Mouse (Mus musculus): ENCODE measurements around the gene Gripap1.

GRCm38 (mm10) chrX:7863181-7863580 lies 73.6 kb downstream of the Gripap1 start:
- no peak for TF ChIP-seq CTCF (conservative IDR thresholded peaks at IDR 0.05; ENCODE audit: low read length)
- TF ChIP-seq NANOG (IDR thresholded peaks at IDR 0.05; ENCODE audit: borderline replicate concordance, low read length): no peak
